Mouse (Mus musculus): ENCODE data around the gene Slc25a43. TPM values are rescaled to one million over a fixed set of nuclear protein-coding genes. Genes with fewer than 3 reads are reported as not detected.

Gene Slc25a43
- polyA plus RNA-seq, 1 experiment from 2014 or later = 3.9 TPM

DNA sequence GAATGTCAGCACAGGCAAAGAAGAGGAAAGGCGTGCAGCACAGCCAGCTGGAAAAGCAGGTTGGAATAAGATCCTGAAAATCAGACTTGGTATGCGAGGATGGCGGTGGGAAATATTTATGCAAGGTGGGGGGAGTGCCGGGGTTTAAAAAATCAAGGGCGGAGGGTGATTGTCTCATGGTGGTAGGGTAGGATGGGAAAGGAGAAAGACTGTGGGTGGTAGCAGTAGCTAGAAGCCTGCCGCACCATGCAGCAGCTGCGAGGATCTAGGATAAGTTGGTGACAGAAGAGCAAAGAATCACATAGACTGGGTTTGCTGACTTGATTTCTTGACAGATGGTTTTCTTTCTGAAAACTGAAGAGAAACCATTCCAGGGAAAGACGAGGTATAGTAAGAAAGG is 3.3 kb downstream of the Slc25a43 start:
- Histone ChIP-seq H3K9me3 (replicated peaks; ENCODE audit: low read length) (no peaks in the 10 kb centered on the region), H3K4me1 (replicated peaks; ENCODE audit: insufficient read depth, low read length) (no peaks in the 10 kb centered on the region), H3K9ac (ENCODE audit: low read depth, low read length) (no peak overlapping the region), H3K27me3 (ENCODE audit: insufficient read depth, low read length) (no peaks in the 10 kb centered on the region), H3K36me3 (ENCODE audit: insufficient read depth, low read length) (no peaks in the 10 kb centered on the region), H3K4me3 (replicated peaks; ENCODE audit: low read depth, low read length) (no peak overlapping the region), H3K27ac (no peak overlapping the region), H3K4me2 (ENCODE audit: low read length) (no peak overlapping the region)
- WGBS = 74% methylated on average over 8 of the region's 8 CpGs
- DNase-seq (ENCODE audit: low spot score) (no peak), ATAC-seq (replicated peaks; ENCODE audit: low FRiP score, low read depth) (no peak)
- TF ChIP-seq CTCF (IDR thresholded peaks at IDR 0.05; ENCODE audit: low read depth) = no peak

DNA sequence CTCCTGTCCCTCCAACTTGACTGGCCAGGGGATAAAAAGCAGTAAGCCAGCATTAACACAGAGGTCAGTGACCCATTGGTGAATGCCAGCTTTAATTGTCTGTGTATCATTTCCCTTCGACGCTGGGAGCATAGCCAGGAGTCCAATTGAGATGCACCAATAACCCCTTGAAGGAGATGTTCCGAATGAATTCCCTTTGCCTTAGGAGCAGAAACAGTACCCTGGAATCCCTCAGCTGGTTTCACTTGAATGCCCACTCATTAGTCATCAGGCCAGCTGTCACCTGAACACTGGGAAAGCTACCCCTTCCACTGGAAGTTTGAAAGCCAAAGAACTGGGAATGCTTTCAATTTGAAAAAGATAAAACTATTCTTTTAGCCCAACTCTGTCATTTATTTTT is 5.1 kb downstream of the Slc25a43 start:
- 43% methylated on average over 3 of the region's 3 CpGs for WGBS
- Histone ChIP-seq H3K4me1 (replicated peaks; ENCODE audit: insufficient read depth, low read length) (no peaks in the 10 kb centered on the region), H3K36me3 (ENCODE audit: insufficient read depth, low read length) (no peaks in the 10 kb centered on the region), H3K27me3 (ENCODE audit: insufficient read depth, low read length) (no peaks in the 10 kb centered on the region), H3K9me3 (replicated peaks; ENCODE audit: low read length) (no peaks in the 10 kb centered on the region), H3K9ac (ENCODE audit: low read depth, low read length) (no peak overlapping the region), H3K4me2 (ENCODE audit: low read length) (no peak overlapping the region), H3K27ac (no peak overlapping the region), H3K4me3 (replicated peaks; ENCODE audit: low read depth, low read length) (no peak overlapping the region)
- peak; percentile 61 for DNase-seq (ENCODE audit: low spot score)
- TF ChIP-seq CTCF (IDR thresholded peaks at IDR 0.05; ENCODE audit: low read depth) = no peak
- 0 out of 2 replicates have a peak, but pooled peaks have one; percentile 46 for ATAC-seq (replicated peaks; ENCODE audit: low FRiP score, low read depth)

DNA sequence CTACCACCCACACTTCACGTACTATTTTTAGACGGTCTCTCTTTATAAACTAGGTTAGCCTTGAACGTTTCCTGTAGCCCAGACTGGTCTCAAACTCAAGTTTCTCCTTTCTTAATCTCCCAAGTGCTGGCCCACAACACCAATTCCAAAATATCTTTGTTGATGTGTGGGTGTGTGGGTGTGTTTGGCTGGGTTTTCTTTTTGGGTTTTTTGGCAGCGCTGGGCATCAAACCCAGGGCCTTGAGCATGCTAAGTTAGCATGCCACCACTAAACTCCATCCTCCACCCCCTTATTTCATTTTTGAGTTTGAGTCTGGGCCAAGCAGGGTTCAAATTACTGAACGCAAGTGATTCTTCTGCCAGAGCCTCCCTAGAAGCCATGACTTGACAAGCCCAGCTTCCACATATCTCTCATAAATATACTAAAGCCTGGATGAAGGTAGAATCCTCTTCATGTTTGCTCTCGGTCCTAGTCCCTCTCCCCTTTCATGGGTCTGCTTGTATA is 5.9 kb downstream of the Slc25a43 start:
- ATAC-seq (replicated peaks; ENCODE audit: low FRiP score, low read depth) = no peak
- no peaks in the 10 kb centered on the region for H3K36me3 ChIP-seq (ENCODE audit: insufficient read depth, low read length)
- no peaks in the 10 kb centered on the region for H3K4me1 ChIP-seq (replicated peaks; ENCODE audit: insufficient read depth, low read length)
- no peak for DNase-seq (ENCODE audit: low spot score)
- H3K27me3 ChIP-seq (ENCODE audit: insufficient read depth, low read length) = no peaks in the 10 kb centered on the region
- no peak overlapping the region for H3K4me3 ChIP-seq (replicated peaks; ENCODE audit: low read depth, low read length)
- H3K4me2 ChIP-seq (ENCODE audit: low read length) = no peak overlapping the region
- H3K9ac ChIP-seq (ENCODE audit: low read depth, low read length) = no peak overlapping the region
- 61% methylated on average over 6 of the region's 6 CpGs for WGBS
- no peak overlapping the region for H3K27ac ChIP-seq
- no peak for TF ChIP-seq CTCF (IDR thresholded peaks at IDR 0.05; ENCODE audit: low read depth)
- no peaks in the 10 kb centered on the region for H3K9me3 ChIP-seq (replicated peaks; ENCODE audit: low read length)

DNA sequence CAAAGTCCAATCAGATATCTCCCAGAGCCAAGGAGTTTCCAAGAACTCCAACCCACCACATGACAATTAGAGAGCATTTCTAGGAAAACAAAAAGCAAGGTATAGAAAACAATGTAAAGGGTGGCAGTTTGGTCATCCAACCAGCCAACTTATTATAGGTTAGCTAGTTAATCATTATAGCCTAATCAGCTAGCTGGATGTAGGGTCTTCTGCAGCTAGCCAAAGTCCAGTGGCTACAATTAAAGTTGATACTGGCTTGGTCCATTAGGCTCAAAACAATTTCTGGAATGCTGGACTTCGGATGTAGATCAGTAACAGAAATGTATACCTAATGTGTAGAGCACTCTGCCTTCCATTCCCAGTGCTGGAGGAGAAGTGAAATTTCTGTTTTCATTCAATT is 7.1 kb downstream of the Slc25a43 start:
- no peak overlapping the region for H3K9ac ChIP-seq (ENCODE audit: low read depth, low read length)
- no peak overlapping the region for H3K4me3 ChIP-seq (replicated peaks; ENCODE audit: low read depth, low read length)
- no peaks in the 10 kb centered on the region for H3K4me1 ChIP-seq (replicated peaks; ENCODE audit: insufficient read depth, low read length)
- H3K27me3 ChIP-seq (ENCODE audit: insufficient read depth, low read length) = no peaks in the 10 kb centered on the region
- DNase-seq (ENCODE audit: low spot score) (no peak), ATAC-seq (replicated peaks; ENCODE audit: low FRiP score, low read depth) (no peak)
- no peaks in the 10 kb centered on the region for H3K9me3 ChIP-seq (replicated peaks; ENCODE audit: low read length)
- no peaks in the 10 kb centered on the region for H3K36me3 ChIP-seq (ENCODE audit: insufficient read depth, low read length)
- no peak overlapping the region for H3K27ac ChIP-seq
- TF ChIP-seq CTCF (IDR thresholded peaks at IDR 0.05; ENCODE audit: low read depth) = no peak
- 55% methylated on average over 1 of the region's 1 CpGs for WGBS
- no peak overlapping the region for H3K4me2 ChIP-seq (ENCODE audit: low read length)

DNA sequence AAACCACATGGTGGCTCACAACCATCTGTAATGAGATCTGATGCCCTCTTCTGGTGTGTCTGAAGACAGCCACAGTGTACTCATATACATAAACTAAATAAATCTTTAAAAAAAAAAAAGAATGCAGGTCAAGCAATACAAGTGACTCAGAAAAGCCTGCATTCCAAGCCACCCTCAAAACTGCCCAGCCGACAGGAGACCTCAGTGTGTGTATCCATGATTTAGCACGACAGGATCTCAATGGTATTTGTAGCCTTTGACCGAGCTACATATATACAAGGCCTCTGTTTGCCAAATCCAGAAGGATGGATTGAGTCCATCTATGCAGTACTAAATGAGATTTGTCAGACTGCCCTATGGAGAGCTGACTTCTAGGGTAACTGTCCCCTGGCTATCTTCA is 9.1 kb downstream of the Slc25a43 start:
- WGBS = 81% methylated on average over 3 of the region's 3 CpGs
- H3K27me3 ChIP-seq (ENCODE audit: insufficient read depth, low read length) = no peaks in the 10 kb centered on the region
- no peak overlapping the region for H3K27ac ChIP-seq
- H3K4me3 ChIP-seq (replicated peaks; ENCODE audit: low read depth, low read length) = no peak overlapping the region
- H3K36me3 ChIP-seq (ENCODE audit: insufficient read depth, low read length) = no peaks in the 10 kb centered on the region
- no peak for TF ChIP-seq CTCF (IDR thresholded peaks at IDR 0.05; ENCODE audit: low read depth)
- ATAC-seq (replicated peaks; ENCODE audit: low FRiP score, low read depth) (no peak), DNase-seq (ENCODE audit: low spot score) (no peak)
- no peaks in the 10 kb centered on the region for H3K9me3 ChIP-seq (replicated peaks; ENCODE audit: low read length)
- no peak overlapping the region for H3K9ac ChIP-seq (ENCODE audit: low read depth, low read length)
- no peak overlapping the region for H3K4me2 ChIP-seq (ENCODE audit: low read length)
- H3K4me1 ChIP-seq (replicated peaks; ENCODE audit: insufficient read depth, low read length) = no peaks in the 10 kb centered on the region

DNA sequence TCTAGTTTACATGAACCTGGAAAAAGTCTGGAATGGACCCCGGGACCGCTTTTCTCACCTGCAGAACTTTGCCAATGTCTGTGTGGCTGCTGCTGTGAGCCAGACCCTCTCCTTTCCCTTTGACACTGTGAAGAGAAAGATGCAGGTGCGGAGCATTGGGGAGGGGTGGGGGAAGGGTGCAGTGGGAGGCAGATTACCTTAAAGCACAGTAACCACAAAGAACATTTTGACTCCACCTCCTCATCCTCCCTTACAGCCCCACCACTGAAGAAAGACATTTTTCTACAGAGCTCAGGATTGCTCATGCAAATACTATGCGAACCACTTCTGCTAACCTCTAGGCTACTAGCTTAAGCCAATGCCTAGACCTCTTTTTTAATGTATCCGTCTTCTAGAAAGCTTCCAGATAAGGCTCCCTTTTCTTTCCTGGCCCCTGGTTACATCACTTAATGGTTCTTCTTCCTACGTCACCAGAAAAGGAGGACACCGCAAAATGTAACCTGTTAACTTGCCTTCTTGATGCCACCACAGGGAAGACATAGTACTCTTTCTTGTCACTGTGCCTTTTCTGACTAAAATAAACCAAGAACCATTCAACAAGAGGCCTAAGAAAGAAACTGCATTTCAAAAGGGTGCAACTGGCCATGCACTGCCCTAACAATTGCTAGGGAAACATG is 14.5 kb downstream of the Slc25a43 start:
- DNase-seq (ENCODE audit: low spot score) = no peak
- no peak for ATAC-seq (replicated peaks; ENCODE audit: low FRiP score, low read depth)
- Histone ChIP-seq H3K9ac (ENCODE audit: low read depth, low read length) (no peak overlapping the region), H3K4me2 (ENCODE audit: low read length) (no peak overlapping the region), H3K27ac (no peak overlapping the region), H3K36me3 (ENCODE audit: insufficient read depth, low read length) (no peaks in the 10 kb centered on the region), H3K4me1 (replicated peaks; ENCODE audit: insufficient read depth, low read length) (no peaks in the 10 kb centered on the region), H3K27me3 (ENCODE audit: insufficient read depth, low read length) (no peaks in the 10 kb centered on the region), H3K9me3 (replicated peaks; ENCODE audit: low read length) (no peaks in the 10 kb centered on the region), H3K4me3 (replicated peaks; ENCODE audit: low read depth, low read length) (no peak overlapping the region)
- 82% methylated on average over 7 of the region's 7 CpGs for WGBS
- TF ChIP-seq CTCF (IDR thresholded peaks at IDR 0.05; ENCODE audit: low read depth) = no peak

DNA sequence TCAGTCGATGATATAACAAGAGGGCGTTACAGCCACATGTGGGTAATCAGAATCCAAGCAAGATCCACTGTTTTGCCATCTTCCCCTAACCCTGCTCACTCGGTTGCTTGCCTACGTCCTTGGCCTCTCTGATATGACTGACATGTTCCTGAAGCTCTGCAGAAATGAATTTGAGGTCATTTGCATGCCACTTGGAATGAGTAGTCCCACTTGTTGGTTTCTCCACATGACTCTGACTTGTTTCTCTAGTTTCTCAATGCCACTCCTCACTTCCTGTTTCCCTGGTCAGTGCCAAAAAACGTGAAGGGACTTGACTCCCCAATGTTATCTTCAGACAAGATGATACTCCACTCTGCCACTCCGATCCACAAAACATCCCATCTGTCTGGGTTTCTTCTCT is 15.1 kb downstream of the Slc25a43 start:
- H3K27ac ChIP-seq = no peak overlapping the region
- H3K4me2 ChIP-seq (ENCODE audit: low read length) = no peak overlapping the region
- H3K27me3 ChIP-seq (ENCODE audit: insufficient read depth, low read length) = no peaks in the 10 kb centered on the region
- no peaks in the 10 kb centered on the region for H3K36me3 ChIP-seq (ENCODE audit: insufficient read depth, low read length)
- ATAC-seq (replicated peaks; ENCODE audit: low FRiP score, low read depth) (no peak), DNase-seq (ENCODE audit: low spot score) (no peak)
- H3K4me3 ChIP-seq (replicated peaks; ENCODE audit: low read depth, low read length) = no peak overlapping the region
- no peak overlapping the region for H3K9ac ChIP-seq (ENCODE audit: low read depth, low read length)
- H3K9me3 ChIP-seq (replicated peaks; ENCODE audit: low read length) = no peaks in the 10 kb centered on the region
- WGBS = 60% methylated on average over 6 of the region's 6 CpGs
- TF ChIP-seq CTCF (IDR thresholded peaks at IDR 0.05; ENCODE audit: low read depth) = no peak
- H3K4me1 ChIP-seq (replicated peaks; ENCODE audit: insufficient read depth, low read length) = no peaks in the 10 kb centered on the region

All from kidney, postnatal 0 days (tissue).